Mouse (Mus musculus) CH12.LX (cell line): Measurements from ENCODE around the gene Zmym2. TPM values are rescaled to one million over a fixed set of nuclear protein-coding genes. Genes with fewer than 3 reads are reported as not detected.
"Not testable (repeated sequence)": the region's sequence is repeated elsewhere in the genome, so short reads cannot be mapped to it uniquely, and the experiment has no call there.

Experiments
- DNase-seq: peaks from one replicate; pipeline ENCODE4 v3.0.0-alpha.2; 2013; ENCODE audit errors: extremely low read depth
- H3K27ac ChIP-seq: 2 replicates; pipeline ENCODE4 v1.5.1; 2012; ENCODE audit warnings: low read depth, mild to moderate bottlenecking, control low read depth, moderate library complexity; ENCODE audit not compliant: insufficient read depth
- H3K27me3 ChIP-seq: replicated peaks from 2 replicates; pipeline ENCODE3; 2012; ENCODE audit warnings: inconsistent platforms
- H3K36me3 ChIP-seq, 2 experiments: replicated peaks in 1 of 2; 2 replicates each; pipeline versions ENCODE3 to v1.6.1; 2012; ENCODE audit warnings: inconsistent platforms in 1 of 2, low read length in 1 of 2, mild to moderate bottlenecking in 1 of 2, mixed read lengths in 1 of 2, moderate library complexity in 1 of 2; ENCODE audit not compliant: control insufficient read depth in 1 of 2, insufficient read depth in 1 of 2
- H3K4me1 ChIP-seq, 2 experiments: 2 replicates each; pipeline ENCODE4 v1.6.1; 2012; ENCODE audit warnings: inconsistent platforms in 1 of 2, moderate library complexity in 1 of 2; ENCODE audit not compliant: insufficient read depth in 2 of 2, control insufficient read depth in 1 of 2
- H3K4me2 ChIP-seq: 2 replicates; pipeline ENCODE4 v1.6.1; 2012; ENCODE audit warnings: low read depth, mild to moderate bottlenecking, control low read depth; ENCODE audit not compliant: poor library complexity, insufficient read depth, severe bottlenecking
- H3K4me3 ChIP-seq, 3 experiments: fragments of 150-350 bp in 1 of 3; sonication (generic) in 1 of 3; replicated peaks in 1 of 3; 2 replicates each; pipeline versions ENCODE3 to v1.5.1; 2011 to 2012; ENCODE audit warnings: low read depth in 2 of 3, low read length in 2 of 3, mild to moderate bottlenecking in 2 of 3, moderate library complexity in 2 of 3, control low read depth in 1 of 3, improper control_type of control experiment in 1 of 3, inconsistent platforms in 1 of 3, mixed read lengths in 1 of 3; ENCODE audit not compliant: poor library complexity in 1 of 3
- H3K79me2 ChIP-seq: replicated peaks from 2 replicates; pipeline ENCODE4 v1.6.1; 2012; ENCODE audit warnings: mild to moderate bottlenecking, moderate library complexity; ENCODE audit not compliant: control insufficient read depth, poor library complexity, insufficient read depth, severe bottlenecking; ENCODE audit errors: extremely low read depth
- H3K9ac ChIP-seq: 2 replicates; pipeline ENCODE4 v1.6.1; 2012; ENCODE audit warnings: low read depth, mild to moderate bottlenecking, control low read depth, moderate library complexity; ENCODE audit not compliant: insufficient read depth
- H3K9me3 ChIP-seq: replicated peaks from 2 replicates; pipeline ENCODE3; 2012; ENCODE audit warnings: low read length, inconsistent platforms, mixed read lengths
- CHD1 ChIP-seq: IDR thresholded peaks from 2 replicates; pipeline ENCODE4 v1.6.1; 2012; ENCODE audit warnings: low read depth, low read length, improper control_type of control experiment, inconsistent platforms
- CHD2 ChIP-seq: IDR thresholded peaks from 2 replicates; pipeline ENCODE4 v1.6.1; 2011; ENCODE audit warnings: low read length, improper control_type of control experiment
- KAT2A ChIP-seq: IDR thresholded peaks from 2 replicates; pipeline ENCODE4 v1.6.1; 2012; ENCODE audit warnings: low read length, improper control_type of control experiment, inconsistent platforms; ENCODE audit not compliant: insufficient replicate concordance
- MAFK ChIP-seq: IDR thresholded peaks from 2 replicates; pipeline ENCODE4 v1.6.1; 2011; ENCODE audit warnings: low read length, improper control_type of control experiment; ENCODE audit not compliant: insufficient replicate concordance
- MAZ ChIP-seq: IDR thresholded peaks from 2 replicates; pipeline ENCODE4 v1.6.1; 2012; ENCODE audit warnings: low read depth, mild to moderate bottlenecking, inconsistent platforms, low read length, improper control_type of control experiment, moderate library complexity
- MEF2A ChIP-seq: IDR thresholded peaks from 2 replicates; pipeline ENCODE4 v1.6.1; 2014; ENCODE audit warnings: low read depth, mild to moderate bottlenecking, inconsistent platforms, low read length, improper control_type of control experiment, borderline replicate concordance
- MXI1 ChIP-seq: IDR thresholded peaks from 2 replicates; pipeline ENCODE4 v1.6.1; 2011; ENCODE audit warnings: mild to moderate bottlenecking, low read depth, low read length, improper control_type of control experiment
- NELFE ChIP-seq: IDR thresholded peaks from 2 replicates; pipeline ENCODE4 v1.6.1; 2011; ENCODE audit warnings: low read depth, low read length, improper control_type of control experiment
- POLR2A ChIP-seq: IDR thresholded peaks from 2 replicates; pipeline ENCODE4 v1.6.1; 2011; ENCODE audit warnings: low read depth, mild to moderate bottlenecking, improper control_type of control experiment, low read length
- RAD21 ChIP-seq: IDR thresholded peaks from 2 replicates; pipeline ENCODE4 v1.6.1; 2011; ENCODE audit warnings: low read depth, mild to moderate bottlenecking, low read length, improper control_type of control experiment, moderate library complexity
- TCF12 ChIP-seq: IDR thresholded peaks from 2 replicates; pipeline ENCODE4 v1.6.1; 2014; ENCODE audit warnings: low read depth, mild to moderate bottlenecking, inconsistent platforms, low read length, improper control_type of control experiment
- UBTF ChIP-seq: IDR thresholded peaks from 2 replicates; pipeline ENCODE4 v1.6.1; 2012; ENCODE audit warnings: low read depth, mild to moderate bottlenecking, inconsistent platforms, low read length, improper control_type of control experiment, moderate library complexity
- USF2 ChIP-seq: conservative IDR thresholded peaks from 2 replicates; pipeline ENCODE4 v1.6.1; 2011; ENCODE audit warnings: low read depth, low read length, improper control_type of control experiment
- ZC3H11A ChIP-seq: IDR thresholded peaks from 2 replicates; pipeline ENCODE4 v1.6.1; 2012; ENCODE audit warnings: low read depth, mild to moderate bottlenecking, inconsistent platforms, low read length, improper control_type of control experiment
- ZKSCAN1 ChIP-seq: IDR thresholded peaks from 2 replicates; pipeline ENCODE4 v1.6.1; 2012; ENCODE audit warnings: low read depth, inconsistent platforms, low read length, improper control_type of control experiment, borderline replicate concordance
- ZMIZ1 ChIP-seq: IDR thresholded peaks from 2 replicates; pipeline ENCODE4 v1.6.1; 2012; ENCODE audit warnings: low read depth, mild to moderate bottlenecking, inconsistent platforms, low read length, improper control_type of control experiment
- ZNF384 ChIP-seq: IDR thresholded peaks from 2 replicates; pipeline ENCODE4 v1.6.1; 2012; ENCODE audit warnings: low read depth, low read length, improper control_type of control experiment, inconsistent platforms
- dilution Hi-C: fragments of 300-500 bp; cut with MboI; formaldehyde crosslinking; loops from 2 replicates; pipeline ENCODE4 v1.14.3; 2020; ENCODE audit warnings: low sequenced_read_pairs; ENCODE audit not compliant: extremely low pct_unique_long_range_greater_than_20kb, extremely low pct_ligation_motif_present
- in situ Hi-C: fragments of 300-500 bp; cut with MboI; formaldehyde crosslinking; loops from 3 replicates; pipeline ENCODE4 v1.14.3; 2019; ENCODE audit warnings: low sequenced_read_pairs, low pct_ligation_motif_present, low pct_unique_long_range_greater_than_20kb, mixed read lengths
- polyA plus RNA-seq: library from polyadenylated mRNA; unstranded; fragments of >175 nt; gene quantifications from 2 replicates; pipeline ENCODE4 v1.2.1, GENCODE M21; 2012; ENCODE audit warnings: low read depth; ENCODE audit not compliant: insufficient read length
- total RNA-seq, 2 experiments: library from RNA; depleted of rRNA; stranded (reverse); fragments of 300-350 nt in 1 of 2; fragments of >200 nt in 1 of 2; gene quantifications; 2 replicates each; pipeline ENCODE4 v1.2.3; 2012 to 2014

The Zmym2 gene
- total and polyA plus RNA-seq, 3 experiments, result 15.1 to 40.5 (median 21.1) TPM

DNA sequence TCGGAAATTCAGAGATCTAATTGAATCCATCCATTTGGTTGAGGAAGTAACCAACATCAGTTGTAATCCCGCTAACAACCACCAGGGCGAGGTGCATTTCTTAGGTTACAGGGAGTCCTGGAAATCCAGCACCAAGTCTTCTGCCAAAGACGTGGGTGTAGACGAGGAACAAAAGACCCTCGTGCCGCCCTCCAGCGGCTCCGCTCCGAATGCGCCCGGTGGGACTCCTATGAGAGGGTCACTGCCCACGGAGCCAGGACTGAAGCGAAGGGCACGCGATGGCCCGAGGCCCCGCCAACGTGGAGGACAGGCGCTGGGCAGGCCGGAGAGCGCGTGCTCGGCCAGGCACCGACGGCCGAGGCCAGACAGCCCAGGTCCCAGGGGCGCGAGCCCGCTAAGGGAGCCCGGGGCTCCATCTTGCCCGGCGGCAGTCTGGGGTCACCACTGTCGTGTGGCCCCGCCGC, 1.1 kb upstream of the Zmym2 start (continued):
- TF ChIP-seq KAT2A (no peak), NELFE (no peak), USF2 (no peak), MAFK (no peak), ZC3H11A (no peak)
- TF ChIP-seq, all 38 proteins: peak for 6

DNA sequence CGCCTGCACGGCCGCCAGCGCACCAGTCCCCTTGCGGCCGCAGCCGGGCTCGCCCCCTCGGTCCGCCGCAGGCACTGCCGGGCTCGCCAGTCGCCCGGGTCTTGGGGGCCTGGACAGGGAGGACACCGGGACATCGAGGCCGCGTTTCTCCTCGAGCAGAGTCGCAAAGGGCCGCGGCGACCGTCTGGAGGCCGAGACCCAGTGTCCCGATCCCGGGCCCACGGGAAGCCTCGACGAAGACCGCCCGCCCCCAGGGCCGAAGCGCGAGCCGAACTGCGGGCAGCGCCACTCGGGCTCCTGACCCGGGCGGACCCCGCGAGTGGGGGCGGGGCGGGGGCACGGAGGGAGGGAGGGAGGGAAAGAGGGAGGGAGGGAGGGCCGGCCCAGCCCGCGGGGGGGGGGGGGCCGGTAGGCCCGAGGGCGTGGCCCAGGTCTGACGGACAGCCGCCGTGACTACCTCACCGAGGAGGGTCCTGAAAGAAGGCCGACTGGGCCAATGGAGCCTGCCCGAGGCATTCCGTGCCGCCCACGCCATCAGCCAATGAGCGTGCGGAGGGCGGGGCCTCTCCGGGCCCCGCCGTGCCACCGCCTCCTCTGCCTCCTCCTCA, 363 bp upstream of the Zmym2 start:
- Histone ChIP-seq H3K79me2 (peaks cover 31% of the 10 kb centered on the region), H3K4me3 (peak overlapping the region; percentile 34 to 60 (median 50)), H3K36me3 (peaks cover 2 to 22% of the 10 kb centered on the region in 2 experiments), H3K9ac (peak overlapping the region; percentile 54; the same call in 1 of the 2 replicates), H3K27ac (peak overlapping the region; percentile 69), H3K4me1 (peaks cover 3 to 22% of the 10 kb centered on the region in 2 experiments; a peak in 2 of 4 replicates)
- dilution Hi-C loops, H3K4me2 ChIP-seq, H3K27me3 ChIP-seq, H3K9me3 ChIP-seq, in situ Hi-C loops: not testable (repeated sequence)
- peak; percentile 70 for DNase-seq
- TF ChIP-seq POLR2A, result peak; percentile 59; the same call in 1 of the 2 replicates
- peak; percentile 97 for TF ChIP-seq UBTF
- peak; percentile 25; the same call in 1 of the 2 replicates for TF ChIP-seq TCF12
- TF ChIP-seq MAZ, result 0 out of 2 replicates have a peak, but pooled peaks have one; percentile 51

- no peak for DNase-seq
- H3K4me1 ChIP-seq, result peaks cover 3 to 22% of the 10 kb centered on the region in 2 experiments; a peak in 2 of 4 replicates
- H3K4me3 ChIP-seq, result peak overlapping the region; percentile 86 to 100 (median 93)
- dilution Hi-C loops, result no loop called here
- peak overlapping the region; percentile 97 for H3K9ac ChIP-seq
- in situ Hi-C loops, result no loop called here
- H3K27ac ChIP-seq, result peak overlapping the region; percentile 86
- 0 out of 2 replicates have a peak, but pooled peaks have one; percentile 8 for TF ChIP-seq CHD1
- no peak for TF ChIP-seq ZMIZ1
- no peak for TF ChIP-seq ZKSCAN1
- TF ChIP-seq RAD21, result no peak
- no peak for TF ChIP-seq MEF2A
- TF ChIP-seq ZC3H11A, result no peak
- TF ChIP-seq CHD2, result no peak
- TF ChIP-seq MXI1, result 0 out of 2 replicates have a peak, but pooled peaks have one; percentile 6
- TF ChIP-seq MAZ, result no peak
- peak; percentile 57; the same call in 1 of the 2 replicates for TF ChIP-seq ZNF384
- no peak for TF ChIP-seq KAT2A
- H3K36me3 ChIP-seq, result peaks cover 2 to 27% of the 10 kb centered on the region in 2 experiments
- no peaks in the 10 kb centered on the region for H3K27me3 ChIP-seq
- H3K9me3 ChIP-seq, result no peaks in the 10 kb centered on the region
- peaks cover 38% of the 10 kb centered on the region for H3K79me2 ChIP-seq
- H3K4me2 ChIP-seq, result peak overlapping the region; percentile 83
These were observed 1.0 kb downstream of the Zmym2 start for GRCm38 (mm10) chr14:56887514-56887880.
